Mouse (Mus musculus) liver, embryonic 14.5 days (tissue): ENCODE measurements around the gene Alppl2.

Experiments used
- CTCF ChIP-seq: IDR thresholded peaks from 2 replicates; pipeline ENCODE4 v1.5.1; 2016; ENCODE audit warnings: antibody characterized with exemption, low read depth, control low read depth
- EP300 ChIP-seq: IDR thresholded peaks from 2 replicates; pipeline ENCODE4 v1.6.1; 2016; ENCODE audit warnings: antibody characterized with exemption, low read depth

DNA sequence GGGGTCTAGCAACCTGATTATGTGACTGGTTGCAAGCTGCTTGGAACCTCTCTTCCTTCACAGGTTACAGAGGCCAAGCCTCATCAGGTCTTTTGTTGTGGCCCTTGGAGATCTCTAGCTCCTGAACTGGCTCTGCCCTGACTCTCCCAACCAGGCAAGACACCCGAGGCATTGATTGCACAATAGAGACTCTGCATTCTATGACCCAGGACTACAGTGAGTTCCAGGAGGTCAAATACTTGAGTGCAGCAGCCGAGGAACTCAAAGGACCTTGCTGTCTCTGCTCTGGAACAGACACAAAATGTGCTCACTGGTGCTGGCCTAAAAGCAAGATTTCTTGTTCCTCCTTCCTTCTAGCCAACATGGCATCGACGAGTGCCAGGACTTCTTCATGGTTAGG lies 3.5 kb downstream of the Alppl2 start:
- TF ChIP-seq CTCF (no peak), EP300 (no peak)
